Mouse (Mus musculus): ENCODE data around the gene Lrmda.

Gene Lrmda

GRCm38 (mm10) chr14:21992321-21992885 is 27.1 kb upstream of the Lrmda start:
- DNase-seq (ENCODE audit: low spot score in 2 of 2), result no peak

GRCm38 (mm10) chr14:21993251-21994060 is 26.1 kb upstream of the Lrmda start:
- DNase-seq (ENCODE audit: low spot score in 2 of 2), result no peak

GRCm38 (mm10) chr14:21994061-21994990 is 25.2 kb upstream of the Lrmda start:
- DNase-seq (ENCODE audit: low spot score in 2 of 2), result no peak

- DNase-seq (ENCODE audit: low spot score in 2 of 2), result peak; percentile 49 to 63
These were observed 24.3 kb upstream of the Lrmda start for GRCm38 (mm10) chr14:21995031-21995754.

GRCm38 (mm10) chr14:21999588-21999987 is 19.9 kb upstream of the Lrmda start:
- no peak for DNase-seq (ENCODE audit: low spot score in 2 of 2)

- DNase-seq (ENCODE audit: low spot score in 2 of 2), result no peak
These were observed 16.3 kb upstream of the Lrmda start for GRCm38 (mm10) chr14:22003231-22003630.

GRCm38 (mm10) chr14:22003631-22004030 is 15.9 kb upstream of the Lrmda start:
- DNase-seq (ENCODE audit: low spot score in 2 of 2), result no peak

- DNase-seq (ENCODE audit: low spot score in 2 of 2), result no peak
These were observed 14.6 kb upstream of the Lrmda start for GRCm38 (mm10) chr14:22004943-22005342.

GRCm38 (mm10) chr14:22007006-22007405 is 12.5 kb upstream of the Lrmda start:
- no peak for DNase-seq (ENCODE audit: low spot score in 2 of 2)

- no peak for DNase-seq (ENCODE audit: low spot score in 2 of 2)
These were observed 5.2 kb upstream of the Lrmda start for GRCm38 (mm10) chr14:22014315-22014714.

- no peak for DNase-seq (ENCODE audit: low spot score in 2 of 2)
These were observed 4.7 kb upstream of the Lrmda start for GRCm38 (mm10) chr14:22014781-22015180.

- DNase-seq (ENCODE audit: low spot score in 2 of 2), result no peak
These were observed 2.5 kb upstream of the Lrmda start for GRCm38 (mm10) chr14:22017011-22017410.

GRCm38 (mm10) chr14:22019949-22020845 is 685 bp downstream of the Lrmda start:
- DNase-seq (ENCODE audit: low spot score in 2 of 2), result peak in 1 of 2 experiments; percentile 5

- no peak for DNase-seq (ENCODE audit: low spot score in 2 of 2)
These were observed 1.4 kb downstream of the Lrmda start for GRCm38 (mm10) chr14:22020885-22021284.

- DNase-seq (ENCODE audit: low spot score in 2 of 2), result no peak
These were observed 4.0 kb downstream of the Lrmda start for GRCm38 (mm10) chr14:22023533-22023932.

- DNase-seq (ENCODE audit: low spot score in 2 of 2), result no peak
These were observed 16.4 kb downstream of the Lrmda start for GRCm38 (mm10) chr14:22035900-22036299.

- DNase-seq (ENCODE audit: low spot score in 2 of 2), result no peak
These were observed 16.8 kb downstream of the Lrmda start for GRCm38 (mm10) chr14:22036338-22036737.

- DNase-seq (ENCODE audit: low spot score in 2 of 2), result no peak
These were observed 17.4 kb downstream of the Lrmda start for GRCm38 (mm10) chr14:22036802-22037497.

- DNase-seq (ENCODE audit: low spot score in 2 of 2), result no peak
These were observed 18.1 kb downstream of the Lrmda start for GRCm38 (mm10) chr14:22037498-22038131.

Data from spleen, postnatal 36 days (tissue).